Mouse (Mus musculus) kidney, postnatal 14 days (tissue): ENCODE data around the gene Gm7145.
"Not testable (repeated sequence)": the region's sequence is repeated elsewhere in the genome, so short reads cannot be mapped to it uniquely, and the experiment has no call there.

Source experiments
- DNase-seq: peaks from one replicate; pipeline ENCODE4 v3.0.0; 2022; ENCODE audit warnings: mixed read lengths

Gm7145 gene

DNA sequence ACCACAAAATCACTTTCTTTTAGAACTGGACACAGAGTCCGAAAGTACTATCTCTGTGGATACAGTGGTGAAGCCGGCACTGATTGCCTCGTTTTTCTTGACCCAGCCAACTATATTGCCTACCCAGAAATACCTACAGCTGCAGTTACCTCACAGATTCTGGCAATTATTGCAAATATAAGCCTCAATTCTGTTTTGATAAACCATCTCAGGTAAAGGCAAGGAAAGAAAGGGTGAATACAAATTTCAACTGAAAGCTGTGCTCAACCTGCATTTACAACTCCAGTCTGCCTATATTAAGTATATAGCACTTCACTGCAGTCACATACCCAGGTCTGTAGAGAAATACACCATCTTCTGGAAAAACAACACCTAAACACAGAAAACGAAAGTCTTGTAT, at the start of gene Gm7145:
Gm7145 (plus strand) TSS at position 301 of the 400 bp plus-strand sequence.
- no peak for DNase-seq

DNA sequence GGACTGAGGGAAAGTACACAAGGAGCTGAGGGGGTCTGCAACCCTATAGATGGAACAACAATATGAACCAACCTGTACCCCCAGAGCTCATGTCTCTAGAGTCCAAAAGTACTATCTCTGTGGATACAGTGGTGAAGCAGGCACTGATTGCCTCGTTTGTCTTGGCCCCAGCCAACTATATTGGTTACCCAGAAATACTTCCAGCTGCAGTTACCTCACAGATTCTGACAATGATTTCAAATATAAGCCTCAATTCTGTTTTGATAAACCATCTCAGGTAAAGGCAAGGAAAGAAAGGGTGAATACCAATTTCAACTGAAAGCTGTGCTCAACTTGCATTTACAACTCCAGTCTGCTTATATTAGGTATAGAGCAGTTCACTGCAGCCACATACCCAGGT, 38.0 kb upstream of the Gm7145 start, which contains the start of gene Gm28168:
Gm28168 (plus strand) TSS at position 301 of the 400 bp plus-strand sequence.
- not testable (repeated sequence) for DNase-seq

DNA sequence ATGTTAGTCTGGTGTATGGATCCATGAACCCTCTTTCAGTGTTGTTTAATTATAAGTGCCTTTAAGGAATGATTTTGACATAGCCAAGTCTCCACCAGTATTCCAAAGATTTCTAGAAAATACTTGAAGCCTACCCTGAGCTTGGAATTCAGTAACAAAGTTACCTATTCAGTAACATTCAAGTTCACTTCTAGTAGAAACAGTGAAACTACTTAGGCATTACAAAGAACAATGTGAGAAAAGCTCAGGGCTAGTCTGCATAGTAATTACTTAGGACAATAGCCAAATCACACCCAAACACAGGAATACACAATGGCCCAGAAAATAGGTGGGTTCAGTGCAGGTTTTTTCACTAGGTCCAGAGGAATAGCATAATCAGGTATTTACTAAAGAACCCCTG, 38.1 kb downstream of the Gm7145 start:
- not testable (repeated sequence) for DNase-seq

DNA sequence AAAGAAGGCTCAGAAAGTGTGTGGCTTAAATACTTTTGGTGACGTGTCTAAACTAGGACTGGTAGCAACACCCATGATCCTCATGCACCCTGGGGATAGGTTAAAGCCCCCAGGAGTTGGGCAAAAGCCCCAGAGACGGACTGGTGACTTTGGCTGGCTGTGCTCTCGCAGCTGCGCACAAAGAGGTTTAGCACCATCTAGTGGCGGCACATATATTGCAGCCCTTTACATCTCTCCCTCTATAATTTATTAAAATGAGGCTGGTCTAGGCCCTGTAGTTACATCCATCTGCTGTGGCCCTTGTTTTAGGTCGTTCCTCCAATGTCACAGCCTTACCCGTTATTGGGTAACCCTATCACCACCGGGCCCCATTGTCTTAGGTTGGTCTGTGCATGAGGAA, 47.0 kb downstream of the Gm7145 start:
- DNase-seq: not testable (repeated sequence)
